Mouse (Mus musculus): ENCODE measurements around the gene Izumo4.

Gene Izumo4

GRCm38 (mm10) chr10:80701721-80702535, at the start of gene Izumo4, which contains the start of gene Mob3a:
Gene Izumo4, plus strand, starts transcription at chr10:80702184.
Gene Mob3a, minus strand, starts transcription at chr10:80701977.
- DNase-seq (ENCODE audit: low spot score in 2 of 2): peak; percentile 99

DNA sequence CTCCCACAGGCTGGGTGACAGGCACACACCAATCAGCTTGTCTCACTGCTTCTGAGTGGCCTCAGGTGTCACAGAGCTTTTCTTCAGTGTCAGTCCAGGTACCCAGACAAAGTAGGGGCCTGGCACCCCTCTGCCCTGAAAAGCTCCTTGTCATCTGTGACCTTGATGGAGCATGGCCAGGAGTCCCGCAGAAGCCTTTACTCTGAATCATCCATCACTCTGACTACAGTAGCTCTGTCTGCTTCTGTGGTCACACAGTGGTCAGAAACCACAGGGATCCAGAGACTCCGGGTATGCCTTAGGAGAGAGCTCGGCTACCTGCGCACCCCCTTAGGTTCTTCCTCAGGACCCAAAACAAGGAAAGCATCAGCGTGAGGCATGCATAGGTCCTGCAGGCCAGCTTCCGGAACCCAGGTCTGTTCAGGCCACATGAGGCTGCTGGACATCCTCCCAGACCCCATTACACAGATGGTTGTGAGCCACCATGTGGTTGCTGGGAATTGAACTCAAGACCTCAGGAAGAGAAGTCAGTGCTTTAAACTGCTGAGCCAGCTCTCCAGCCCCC, 48.7 kb upstream of the Izumo4 start:
- no peak for DNase-seq (ENCODE audit: low spot score in 2 of 2)

DNA sequence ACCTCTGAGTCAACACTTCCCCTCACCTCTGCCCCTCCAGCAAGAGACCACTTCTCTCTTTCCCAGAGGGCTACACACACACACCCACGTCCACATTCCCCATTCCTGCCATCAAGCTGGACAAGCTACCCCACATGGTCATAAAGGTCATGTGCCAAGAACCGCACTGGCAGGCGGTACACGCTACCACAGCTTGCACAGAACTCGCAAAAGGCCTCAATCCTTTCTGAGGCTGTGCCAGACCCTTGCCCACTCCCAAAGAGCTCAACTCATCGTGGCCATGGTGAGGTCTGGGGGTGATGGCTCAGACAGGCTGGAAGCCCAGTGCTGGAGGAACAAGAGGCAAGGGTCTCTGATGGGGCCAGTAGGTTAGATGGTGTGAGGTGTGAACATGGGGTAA, 47.1 kb upstream of the Izumo4 start:
- no peak for DNase-seq (ENCODE audit: low spot score in 2 of 2)

GRCm38 (mm10) chr10:80655406-80656129, 46.4 kb upstream of the Izumo4 start:
- no peak for DNase-seq (ENCODE audit: low spot score in 2 of 2)

GRCm38 (mm10) chr10:80656130-80656862, 45.7 kb upstream of the Izumo4 start:
- DNase-seq (ENCODE audit: low spot score in 2 of 2): peak; percentile 91 to 93

DNA sequence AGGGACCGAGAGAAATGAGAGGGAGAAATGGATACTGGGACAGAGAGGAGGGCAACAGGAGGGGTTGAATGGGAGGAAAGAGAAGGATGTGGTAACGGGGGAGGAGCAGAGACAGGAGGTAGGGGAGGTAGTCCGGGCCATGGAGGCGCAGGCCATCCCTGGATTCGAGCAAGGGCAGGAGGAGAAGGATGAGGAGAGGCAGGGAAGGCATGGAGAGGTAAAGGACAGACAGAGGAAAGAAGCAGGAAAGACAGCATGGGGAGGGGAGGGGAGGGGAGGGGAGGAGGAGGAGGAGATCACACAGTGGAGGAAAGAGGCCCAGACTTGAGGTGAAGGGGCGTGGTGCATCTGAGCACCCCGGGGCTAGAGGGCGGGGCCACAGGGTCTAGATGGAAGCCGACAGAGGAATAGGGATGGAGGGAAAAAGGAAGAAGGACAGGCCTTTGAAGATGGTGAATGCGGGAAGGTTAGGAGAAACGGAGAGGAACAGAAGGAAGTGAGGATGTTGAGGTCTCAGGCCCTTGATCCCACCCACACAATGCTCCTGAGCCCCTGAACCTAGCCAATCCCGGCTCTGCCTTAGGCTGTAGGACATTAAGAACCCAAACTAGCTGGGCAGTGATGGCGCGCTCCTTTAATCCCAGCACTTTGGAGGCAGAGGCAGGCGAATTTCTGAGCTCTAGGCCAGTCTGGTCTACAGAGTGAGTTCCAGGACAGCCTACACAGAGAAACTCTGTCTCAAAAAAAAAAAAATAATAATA, 44.9 kb upstream of the Izumo4 start, which contains the start of gene Btbd2:
Gene Btbd2, minus strand, starts transcription at position 209 of the 761 bp plus-strand sequence.
- no peak for DNase-seq (ENCODE audit: low spot score in 2 of 2)

DNA sequence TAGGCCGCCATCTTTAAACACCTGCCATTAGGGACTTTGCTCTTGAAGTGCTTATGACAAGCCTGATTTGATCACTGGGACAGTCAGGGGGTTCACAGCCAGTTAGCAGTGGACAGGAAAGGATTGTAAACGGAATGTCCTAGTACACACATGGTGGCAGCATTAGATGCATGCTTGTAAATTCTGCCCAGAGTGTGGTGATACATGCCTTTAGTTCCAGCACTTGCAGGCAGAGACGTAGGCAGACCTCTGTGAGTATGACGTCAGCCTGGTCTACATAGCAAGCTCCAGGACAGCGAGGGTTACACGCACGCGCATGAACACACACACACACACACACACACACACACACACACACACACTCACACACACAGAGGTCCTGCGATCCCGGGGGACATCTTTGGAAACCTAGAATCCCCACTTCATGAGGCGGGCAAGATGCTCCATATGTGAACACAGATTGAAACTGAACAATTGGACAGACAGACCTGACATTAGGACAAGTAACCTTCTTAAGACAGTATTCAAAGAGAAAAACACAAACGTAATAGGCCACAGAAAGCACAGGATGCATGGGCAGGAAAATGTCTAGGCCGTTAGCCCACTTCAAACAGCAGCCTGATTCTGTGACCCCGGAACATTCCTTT, 43.7 kb upstream of the Izumo4 start:
- DNase-seq (ENCODE audit: low spot score in 2 of 2): peak in 1 of 2 experiments; percentile 35

DNA sequence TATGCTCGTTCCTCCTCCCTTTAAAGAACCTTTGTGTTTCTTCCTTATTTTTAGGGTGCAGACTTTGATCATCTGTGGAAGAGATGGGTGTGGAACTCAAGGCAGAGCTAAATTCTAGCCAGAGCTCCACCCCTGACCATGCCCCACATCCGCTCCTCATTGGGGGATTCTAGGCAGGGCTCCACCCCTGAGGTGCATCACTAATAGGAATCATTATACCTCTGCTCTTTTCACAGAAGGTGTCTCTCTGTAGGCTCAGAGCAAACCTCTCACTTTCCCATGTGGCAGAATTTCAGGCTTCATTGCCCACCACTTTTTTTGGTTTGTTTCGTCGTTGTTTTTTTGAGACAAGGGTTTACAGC, 43.2 kb upstream of the Izumo4 start:
- peak in 1 of 2 experiments; percentile 49 for DNase-seq (ENCODE audit: low spot score in 2 of 2)

DNA sequence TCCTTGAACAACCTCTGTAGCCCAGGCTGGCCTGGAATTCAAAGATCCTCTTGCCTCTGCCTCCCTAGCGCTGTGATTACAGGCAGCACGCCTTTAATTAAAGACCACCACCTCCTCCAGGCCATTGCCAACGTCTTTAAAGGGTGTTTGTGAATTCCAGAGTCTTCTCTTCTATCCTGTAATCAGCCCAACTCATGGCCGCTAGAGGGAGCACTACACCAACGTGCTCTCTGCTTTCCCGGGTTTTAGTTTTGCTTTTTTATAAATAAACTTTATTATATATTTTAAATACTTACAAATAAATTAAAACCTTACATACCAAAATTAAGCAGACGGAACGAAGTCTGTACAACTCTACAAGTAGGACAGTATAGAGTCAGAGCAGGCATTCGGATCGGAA, 42.8 kb upstream of the Izumo4 start:
- DNase-seq (ENCODE audit: low spot score in 2 of 2): peak in 1 of 2 experiments; percentile 73

DNA sequence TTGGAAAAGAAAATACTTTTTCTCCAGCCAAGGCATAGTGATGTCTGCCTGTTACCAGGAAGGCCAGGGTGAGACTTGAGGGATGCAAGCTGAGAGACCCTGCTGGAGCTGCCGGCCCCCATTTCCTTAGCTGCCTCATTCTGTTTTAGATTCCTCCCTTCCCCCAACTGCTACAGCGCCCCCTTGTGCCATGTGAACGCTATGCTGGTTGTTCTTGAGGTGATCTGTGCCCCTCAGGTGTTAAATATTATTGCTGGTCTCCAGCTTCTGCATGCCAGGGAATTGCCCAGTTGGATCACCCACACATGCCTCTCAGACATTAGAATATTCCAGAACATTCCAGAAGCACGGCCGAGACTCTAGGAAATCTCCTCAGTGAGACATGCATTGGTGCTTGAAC, 40.8 kb upstream of the Izumo4 start:
- peak; percentile 65 to 83 for DNase-seq (ENCODE audit: low spot score in 2 of 2)

DNA sequence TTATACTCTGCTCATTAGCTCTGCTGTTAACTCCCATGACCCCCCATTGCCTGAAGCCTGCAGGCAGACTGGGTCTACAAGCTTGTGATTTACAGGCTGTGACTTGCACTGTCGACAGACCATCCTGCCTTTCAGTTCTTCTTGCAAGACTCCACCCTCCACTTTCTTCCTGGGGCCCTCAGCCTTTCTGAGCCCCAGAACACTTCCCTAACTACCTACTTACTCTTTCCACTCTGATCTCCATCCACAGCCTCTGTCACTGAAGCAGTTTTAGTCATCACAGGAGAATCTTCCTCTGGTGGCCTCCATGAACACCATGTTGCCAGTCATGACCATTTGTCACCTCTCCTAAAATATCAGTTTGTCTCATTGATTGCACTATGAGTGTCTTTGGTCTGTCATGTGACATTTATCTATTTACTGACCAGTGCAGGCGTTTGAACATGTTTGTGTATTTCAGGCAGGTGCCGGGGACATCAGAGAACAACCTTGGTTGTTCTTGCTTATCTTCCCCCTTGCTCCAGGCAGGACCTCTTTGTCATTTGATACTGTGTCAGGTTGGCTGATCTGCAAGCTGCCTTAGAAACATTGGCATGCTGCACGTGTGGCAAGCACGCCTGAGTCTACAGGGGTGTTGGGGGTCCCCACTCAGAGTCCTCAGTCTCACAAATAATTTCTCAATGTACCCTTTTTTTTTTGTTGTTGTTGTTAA, 38.3 kb upstream of the Izumo4 start:
- no peak for DNase-seq (ENCODE audit: low spot score in 2 of 2)

- peak in 1 of 2 experiments; percentile 42 for DNase-seq (ENCODE audit: low spot score in 2 of 2)
Measured at GRCm38 (mm10) chr10:80664197-80665015, 37.6 kb upstream of the Izumo4 start.

DNA sequence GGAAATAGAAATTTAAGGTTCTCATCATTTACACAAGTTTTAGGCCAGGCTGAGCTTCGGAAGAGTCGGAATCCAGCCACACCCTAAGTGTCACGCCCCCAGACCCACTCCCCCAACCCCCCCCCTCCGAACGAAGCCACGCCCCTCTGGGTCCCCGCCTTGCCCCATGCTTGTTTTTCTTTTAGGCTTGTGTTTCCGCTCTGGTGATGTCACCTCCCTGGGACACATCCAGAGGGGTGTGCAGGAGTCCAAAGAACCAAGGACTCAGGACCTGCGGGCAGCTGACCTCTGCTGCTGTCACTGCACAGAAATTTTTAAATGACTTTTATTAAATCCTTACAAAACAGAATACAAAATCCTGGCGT, 37.0 kb upstream of the Izumo4 start:
- no peak for DNase-seq (ENCODE audit: low spot score in 2 of 2)

DNA sequence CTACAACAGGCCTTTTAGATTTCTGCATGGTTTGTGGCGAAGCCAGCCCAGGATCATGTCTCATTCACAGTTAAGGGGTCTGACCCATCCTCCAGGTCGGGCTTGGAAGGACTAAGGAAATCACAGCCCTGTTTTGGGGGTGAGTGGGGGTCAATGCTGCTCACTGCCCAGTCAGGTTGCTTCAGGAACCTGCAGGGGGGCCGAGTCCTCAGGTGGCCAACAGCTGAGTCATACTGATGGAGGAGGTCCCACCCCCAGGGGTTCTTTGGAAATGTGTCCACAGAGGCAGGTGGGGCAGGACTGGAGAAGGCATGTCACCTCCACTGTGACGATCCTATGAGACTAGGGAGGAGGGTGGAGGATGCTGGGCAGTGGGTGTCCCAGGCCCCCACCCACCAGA, 36.5 kb upstream of the Izumo4 start:
- DNase-seq (ENCODE audit: low spot score in 2 of 2): no peak

DNA sequence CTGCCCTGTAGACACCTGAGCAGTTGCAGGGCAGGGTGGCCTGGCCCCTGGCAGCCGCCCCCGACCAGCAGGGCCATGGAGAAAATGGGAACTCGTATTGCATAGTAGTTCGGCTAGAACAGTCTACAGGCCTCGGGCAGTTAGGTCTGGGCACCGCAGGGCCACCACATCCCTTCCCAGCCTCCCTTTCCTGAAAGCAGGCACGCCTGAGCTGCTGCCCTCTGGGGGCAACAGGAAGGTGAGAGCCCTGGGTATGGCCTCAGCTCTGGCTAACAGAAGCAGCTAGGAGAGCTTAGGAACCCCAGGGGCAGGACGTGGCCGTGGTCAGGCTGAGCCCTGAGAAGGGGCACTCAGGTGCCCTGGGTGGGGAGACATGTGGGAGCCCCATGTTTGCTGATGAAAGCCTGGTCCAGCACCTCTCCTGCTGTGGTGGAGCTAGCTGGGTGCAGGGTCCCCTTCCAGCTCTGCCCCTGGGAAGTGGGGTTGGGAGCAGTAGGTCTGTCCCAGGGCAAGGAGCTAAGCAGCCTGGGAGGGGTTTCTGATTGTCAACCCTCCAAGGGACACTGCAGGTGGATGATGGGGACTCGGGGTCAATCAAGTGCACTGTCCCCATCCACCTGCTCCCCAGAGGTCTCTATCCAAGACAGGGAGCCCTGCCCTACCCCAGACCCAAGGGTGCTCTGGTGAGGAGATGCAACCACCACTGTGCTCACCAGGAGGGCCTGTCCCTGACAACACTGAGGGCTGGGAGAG, 35.8 kb upstream of the Izumo4 start:
- DNase-seq (ENCODE audit: low spot score in 2 of 2): no peak

DNA sequence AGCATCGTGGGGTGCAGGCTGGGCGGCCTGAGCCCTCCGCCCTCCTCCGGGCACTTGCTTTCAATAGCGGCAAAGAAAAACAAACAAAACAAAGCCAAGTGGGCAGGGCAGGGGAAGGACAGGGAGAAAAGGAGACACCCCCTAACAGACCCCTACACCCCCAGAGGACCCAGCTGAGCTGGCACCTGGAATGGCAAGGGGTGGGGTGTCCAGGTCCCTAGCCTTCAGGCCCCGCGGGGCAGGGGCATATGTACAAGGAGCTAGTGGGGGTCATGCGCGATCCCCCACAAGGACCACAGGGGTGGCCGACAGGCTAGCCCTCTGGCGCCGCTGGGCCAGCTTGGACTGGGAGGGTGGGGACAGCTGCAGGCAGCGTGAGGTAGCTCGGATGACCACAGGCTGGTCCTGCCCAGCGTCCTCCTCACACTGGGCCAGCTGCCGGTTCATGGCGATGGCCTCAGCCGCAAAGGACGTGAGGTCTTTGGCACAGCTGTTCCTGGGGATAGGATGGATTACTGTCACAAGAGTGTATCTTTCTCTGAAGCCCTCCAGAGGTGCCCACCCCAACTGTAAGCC, 35.1 kb upstream of the Izumo4 start:
- DNase-seq (ENCODE audit: low spot score in 2 of 2): no peak

- peak; percentile 70 to 73 for DNase-seq (ENCODE audit: low spot score in 2 of 2)
Measured at GRCm38 (mm10) chr10:80668614-80669013, 33.4 kb upstream of the Izumo4 start.

DNA sequence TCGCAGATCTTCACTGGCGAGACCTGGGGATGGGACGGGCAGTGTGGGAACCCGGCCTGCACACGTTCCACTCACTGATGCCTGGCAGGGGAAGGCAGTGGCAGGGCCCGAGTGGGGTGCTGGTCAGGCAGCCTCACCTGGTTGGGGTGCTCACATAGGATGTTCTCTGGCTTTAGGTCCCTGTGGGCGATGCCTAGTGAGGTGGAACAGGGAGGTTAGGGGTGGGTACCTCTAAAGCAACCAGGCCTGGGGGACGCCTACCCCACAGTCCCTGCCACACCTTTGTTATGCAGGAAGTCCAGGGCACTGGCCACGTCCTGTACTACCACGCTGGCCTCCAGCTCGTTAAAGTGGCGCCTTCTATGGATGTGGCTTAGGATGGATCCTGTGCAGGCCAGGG, 33.0 kb upstream of the Izumo4 start:
- DNase-seq (ENCODE audit: low spot score in 2 of 2): no peak

All from natural killer cell, adult 2 months (primary cell).